ENCODE assay signal across 17 mouse cellular contexts in genomic region chr6:99884054-99884453, GRCm38 (mm10).
DNase-seq lines count a peak whose midpoint lies in the region; ATAC-seq and TF ChIP-seq lines count a peak whose summit lies in the region.
"Had no signal": no experiment of that assay in that cellular context is flagged by ENCODE, and none has a peak within 500 bp of the region (broad histone marks: within the 10 kb centered on the region; RNA-seq: fewer than 3 reads in every experiment).

No protein-coding gene starts in this region.

- H3K36me3 ChIP-seq in forebrain, embryonic 14.5 days (ENCODE audit: control insufficient read depth, insufficient read depth, low read length) = no peaks in the 10 kb centered on the region
- no peaks in the 10 kb centered on the region for H3K36me3 ChIP-seq in forebrain, postnatal 0 days (ENCODE audit: insufficient read depth)
- no peaks in the 10 kb centered on the region for H3K36me3 ChIP-seq in heart, embryonic 15.5 days
- H3K36me3 ChIP-seq in kidney, embryonic 15.5 days = no peaks in the 10 kb centered on the region
- H3K36me3 ChIP-seq: hindbrain, embryonic 10.5 days; limb, embryonic 15.5 days; neural tube, embryonic 12.5 days had no signal

- no peaks in the 10 kb centered on the region for H3K9me3 ChIP-seq in forebrain, embryonic 14.5 days (replicated peaks; ENCODE audit: control insufficient read depth, low read length)
- no peaks in the 10 kb centered on the region for H3K9me3 ChIP-seq in forebrain, postnatal 0 days (ENCODE audit: low read length)
- no peaks in the 10 kb centered on the region for H3K9me3 ChIP-seq in heart, embryonic 15.5 days (replicated peaks)
- no peaks in the 10 kb centered on the region for H3K9me3 ChIP-seq in kidney, embryonic 15.5 days (replicated peaks)
- H3K9me3 ChIP-seq: forebrain, embryonic 13.5 days; hindbrain, embryonic 10.5 days; limb, embryonic 15.5 days; neural tube, embryonic 12.5 days had no signal

- H3K27me3 ChIP-seq in forebrain, embryonic 14.5 days (replicated peaks; ENCODE audit: control insufficient read depth, insufficient read depth, low read length) = no peaks in the 10 kb centered on the region
- H3K27me3 ChIP-seq in forebrain, postnatal 0 days (ENCODE audit: insufficient read depth, low read length) = no peaks in the 10 kb centered on the region
- peaks cover 8% of the 10 kb centered on the region; the same call in 1 of the 2 replicates for H3K27me3 ChIP-seq in heart, embryonic 15.5 days
- H3K27me3 ChIP-seq in kidney, embryonic 15.5 days = peaks cover 31% of the 10 kb centered on the region
- H3K27me3 ChIP-seq: CH12.LX; neural tube, embryonic 12.5 days had no signal

- H3K4me2 ChIP-seq in forebrain, embryonic 14.5 days (ENCODE audit: low read length) = no peak overlapping the region
- no peak overlapping the region for H3K4me2 ChIP-seq in forebrain, postnatal 0 days (ENCODE audit: low read depth)
- H3K4me2 ChIP-seq in heart, embryonic 15.5 days = no peak overlapping the region
- H3K4me2 ChIP-seq in kidney, embryonic 15.5 days = no peak overlapping the region
- H3K4me2 ChIP-seq: forebrain, embryonic 13.5 days; limb, embryonic 15.5 days; neural tube, embryonic 12.5 days had no signal

- 69% methylated on average over 3 of the region's 3 CpGs for WGBS in forebrain, embryonic 14.5 days
- 76% methylated on average over 3 of the region's 3 CpGs for WGBS in forebrain, postnatal 0 days
- 39% methylated on average over 3 of the region's 3 CpGs for WGBS in heart, embryonic 15.5 days
- WGBS in kidney, embryonic 15.5 days = 69% methylated on average over 3 of the region's 3 CpGs

- peak; percentile 25 for DNase-seq in forebrain, embryonic 14.5 days (ENCODE audit: low spot score)
- no peak for DNase-seq in forebrain, postnatal 0 days
- DNase-seq in heart, adult 11 months = no peak
- DNase-seq in kidney, postnatal 36 days = peak; percentile 11 to 21
- DNase-seq in natural killer cell, adult 2 months (ENCODE audit: low spot score in 2 of 2) = peak; percentile 42 to 61
- DNase-seq: adrenal gland, postnatal 25 days; cerebellum, adult 2 months; gastrocnemius, postnatal 10 days; lung, postnatal 10 days had no signal

- H3K9ac ChIP-seq in forebrain, embryonic 14.5 days (ENCODE audit: low read length) = no peak overlapping the region
- H3K9ac ChIP-seq in forebrain, postnatal 0 days = no peak overlapping the region
- H3K9ac ChIP-seq in heart, embryonic 15.5 days = no peak overlapping the region
- H3K9ac ChIP-seq in kidney, embryonic 15.5 days = no peak overlapping the region
- H3K9ac ChIP-seq: forebrain, embryonic 13.5 days; limb, embryonic 15.5 days; neural tube, embryonic 12.5 days had no signal

- no peak for ATAC-seq in forebrain, embryonic 14.5 days
- no peak for ATAC-seq in forebrain, postnatal 0 days
- peak; percentile 18; the same call in 1 of the 2 replicates for ATAC-seq in heart, embryonic 15.5 days (replicated peaks; ENCODE audit: insufficient number of reproducible peaks, insufficient read depth, low FRiP score, low read depth)
- ATAC-seq in kidney, embryonic 15.5 days (replicated peaks; ENCODE audit: low FRiP score) = no peak
- ATAC-seq in activated CD4-positive, CD25-positive, alpha-beta regulatory T cell, adult 4 months = no peak
- ATAC-seq: forebrain, embryonic 13.5 days had no signal

- peaks cover 10% of the 10 kb centered on the region for H3K4me1 ChIP-seq in forebrain, embryonic 14.5 days (ENCODE audit: control insufficient read depth, insufficient read depth, low read length)
- H3K4me1 ChIP-seq in forebrain, postnatal 0 days (ENCODE audit: insufficient read depth) = no peaks in the 10 kb centered on the region
- peaks cover 20% of the 10 kb centered on the region for H3K4me1 ChIP-seq in heart, embryonic 15.5 days (replicated peaks)
- peaks cover 14% of the 10 kb centered on the region for H3K4me1 ChIP-seq in kidney, embryonic 15.5 days
- H3K4me1 ChIP-seq: neural tube, embryonic 12.5 days had no signal

- H3K27ac ChIP-seq in forebrain, embryonic 14.5 days (ENCODE audit: low read depth, low read length) = no peak overlapping the region
- H3K27ac ChIP-seq in forebrain, postnatal 0 days (ENCODE audit: low read depth, low read length) = no peak overlapping the region
- H3K27ac ChIP-seq in heart, embryonic 15.5 days = peak overlapping the region; percentile 73
- H3K27ac ChIP-seq in kidney, embryonic 15.5 days = no peak overlapping the region
- H3K27ac ChIP-seq: forebrain, embryonic 13.5 days; hindbrain, embryonic 10.5 days; limb, embryonic 15.5 days; neural tube, embryonic 12.5 days had no signal

- no peak overlapping the region for H3K4me3 ChIP-seq in forebrain, embryonic 14.5 days (ENCODE audit: low read depth, low read length)
- H3K4me3 ChIP-seq in forebrain, postnatal 0 days (ENCODE audit: low read depth, low read length) = no peak overlapping the region
- no peak overlapping the region for H3K4me3 ChIP-seq in heart, embryonic 15.5 days
- H3K4me3 ChIP-seq in kidney, embryonic 15.5 days (replicated peaks) = no peak overlapping the region
- H3K4me3 ChIP-seq: forebrain, embryonic 13.5 days; hindbrain, embryonic 10.5 days; limb, embryonic 15.5 days; neural tube, embryonic 12.5 days had no signal

- no peak for TF ChIP-seq CTCF in forebrain, postnatal 0 days (IDR thresholded peaks at IDR 0.05; ENCODE audit: low read depth)

Comparison
In these comparisons a context has a peak if more than half of its experiments do, and no peak if none do; other contexts are left out.
1. DNase-seq: peak in forebrain, embryonic 14.5 days (single experiment), kidney, postnatal 36 days (2 of 2) and natural killer cell, adult 2 months (2 of 2); none in forebrain, postnatal 0 days (single experiment) and heart, adult 11 months (single experiment).